Mouse (Mus musculus) intestine, postnatal 0 days (tissue): Measurements from ENCODE around the gene Zpbp2. TPM values are rescaled to one million over a fixed set of nuclear protein-coding genes. Genes with fewer than 3 reads are reported as not detected.
"Not testable (repeated sequence)": the region's sequence is repeated elsewhere in the genome, so short reads cannot be mapped to it uniquely, and the experiment has no call there.

Experiments used
- ATAC-seq: fragments of 200-750 bp; cut with Nextera tagmentation; 2 replicates; pipeline ENCODE4 v1.8.0; 2017; ENCODE audit warnings: mild to moderate bottlenecking, moderate TSS enrichment, moderate library complexity
- H3K27ac ChIP-seq: fragments of 300-500 bp; sonication (generic); 2 replicates; pipeline ENCODE4 v1.5.1; 2014; ENCODE audit warnings: mild to moderate bottlenecking, low read depth, low read length, moderate library complexity
- H3K27me3 ChIP-seq: fragments of 300-500 bp; sonication (generic); replicated peaks from 2 replicates; pipeline ENCODE4 v1.6.1; 2014; ENCODE audit warnings: low read length, mixed read lengths; ENCODE audit not compliant: control insufficient read depth, insufficient read depth
- H3K36me3 ChIP-seq: fragments of 300-500 bp; sonication (generic); 2 replicates; pipeline ENCODE4 v1.6.1; 2014; ENCODE audit warnings: mild to moderate bottlenecking, moderate library complexity; ENCODE audit not compliant: control insufficient read depth, insufficient read depth
- H3K4me1 ChIP-seq: fragments of 300-500 bp; sonication (generic); replicated peaks from 2 replicates; pipeline ENCODE4 v1.6.1; 2014; ENCODE audit warnings: antibody characterized with exemption, low read length, mixed read lengths; ENCODE audit not compliant: control insufficient read depth, insufficient read depth
- H3K4me2 ChIP-seq: fragments of 300-500 bp; sonication (generic); replicated peaks from 2 replicates; pipeline ENCODE4 v1.6.1; 2014; ENCODE audit warnings: low read depth, mild to moderate bottlenecking, moderate library complexity
- H3K4me3 ChIP-seq: fragments of 300-500 bp; sonication (generic); 2 replicates; pipeline ENCODE4 v1.5.1; 2014; ENCODE audit warnings: low read depth, low read length
- H3K9ac ChIP-seq: fragments of 300-500 bp; sonication (generic); 2 replicates; pipeline ENCODE4 v1.6.1; 2014; ENCODE audit warnings: mild to moderate bottlenecking, low read depth, low read length
- H3K9me3 ChIP-seq: fragments of 300-500 bp; sonication (generic); 2 replicates; pipeline ENCODE4 v1.6.1; 2016; ENCODE audit warnings: mixed run types; ENCODE audit not compliant: control insufficient read depth
- CTCF ChIP-seq: sonication (generic); IDR thresholded peaks from 2 replicates; pipeline ENCODE4 v1.5.1; 2016; ENCODE audit warnings: low read depth, mild to moderate bottlenecking, control low read depth, antibody characterized with exemption, moderate library complexity
- WGBS: fragments of 180-500 bp; shearing (Covaris S2); extraction: QIAGEN DNeasy Blood & Tissue Kit; methylation state at CpG from one replicate; pipeline ENCODE4 v1.1.7; 2014; 5-methylcytosine and 5-hydroxymethylcytosine counted together
- polyA plus RNA-seq: library from polyadenylated mRNA; unstranded; fragments of >200 nt; fragmentation: Nextera tagmentation; extraction: Ambion mirVana; gene quantifications from 2 replicates; pipeline ENCODE4 v1.2.1, GENCODE M21; 2015

Gene Zpbp2
- polyA plus RNA-seq, 1 experiment from 2014 or later = 3.2 TPM

- WGBS = 40% methylated on average over 18 of the region's 18 CpGs
- Histone ChIP-seq H3K4me2 (0 out of 2 replicates have a peak overlapping the region, but pooled peaks have one; percentile 9), H3K36me3 (no peaks in the 10 kb centered on the region), H3K4me3 (no peak overlapping the region), H3K9ac (no peak overlapping the region), H3K9me3 (no peaks in the 10 kb centered on the region), H3K27ac (no peak overlapping the region), H3K27me3 (peaks cover 11% of the 10 kb centered on the region; the same call in 1 of the 2 replicates), H3K4me1 (no peaks in the 10 kb centered on the region; the same call in 1 of the 2 replicates)
- no peak for ATAC-seq
- TF ChIP-seq CTCF = no peak
Observed at GRCm38 (mm10) chr11:98599291-98599690, 48.4 kb downstream of the Zpbp2 start.

GRCm38 (mm10) chr11:98602090-98602690 lies 51.3 kb downstream of the Zpbp2 start:
- Histone ChIP-seq H3K9me3 (no peaks in the 10 kb centered on the region), H3K36me3 (no peaks in the 10 kb centered on the region), H3K9ac (no peak overlapping the region), H3K4me1 (no peaks in the 10 kb centered on the region; the same call in 1 of the 2 replicates), H3K27ac (no peak overlapping the region), H3K4me3 (peak overlapping the region; percentile 29), H3K27me3 (peaks cover 11% of the 10 kb centered on the region; the same call in 1 of the 2 replicates), H3K4me2 (peak overlapping the region; percentile 70)
- WGBS = 3% methylated on average over 20 of the region's 20 CpGs
- peak; percentile 37 for ATAC-seq
- TF ChIP-seq CTCF = no peak

- no peak overlapping the region for H3K4me3 ChIP-seq
- no peak overlapping the region for H3K9ac ChIP-seq
- no peaks in the 10 kb centered on the region for H3K9me3 ChIP-seq
- H3K4me2 ChIP-seq = no peak overlapping the region
- ATAC-seq = no peak
- H3K27me3 ChIP-seq = 0 out of 2 replicates have a peak, but pooled peaks cover 6% of the 10 kb centered on the region
- no peaks in the 10 kb centered on the region; the same call in 1 of the 2 replicates for H3K4me1 ChIP-seq
- no peaks in the 10 kb centered on the region for H3K36me3 ChIP-seq
- peak; percentile 39; the same call in 1 of the 2 replicates for TF ChIP-seq CTCF
- no peak overlapping the region for H3K27ac ChIP-seq
- WGBS = 79% methylated on average over 2 of the region's 2 CpGs
Observed at GRCm38 (mm10) chr11:98603953-98604352, 53.1 kb downstream of the Zpbp2 start.

GRCm38 (mm10) chr11:98604911-98605310 lies 54.0 kb downstream of the Zpbp2 start:
- not testable (repeated sequence) for H3K36me3 ChIP-seq, H3K4me1 ChIP-seq, H3K9ac ChIP-seq, H3K4me3 ChIP-seq, H3K9me3 ChIP-seq, H3K4me2 ChIP-seq, ATAC-seq, H3K27me3 ChIP-seq, H3K27ac ChIP-seq
- WGBS = 58% methylated on average over 6 of the region's 6 CpGs

- Histone ChIP-seq H3K4me1 (no peaks in the 10 kb centered on the region; the same call in 1 of the 2 replicates), H3K4me2 (no peak overlapping the region), H3K4me3 (no peak overlapping the region), H3K9me3 (no peaks in the 10 kb centered on the region), H3K36me3 (no peaks in the 10 kb centered on the region), H3K27me3 (no peaks in the 10 kb centered on the region), H3K9ac (no peak overlapping the region), H3K27ac (no peak overlapping the region)
- TF ChIP-seq CTCF = peak; percentile 87
- no peak for ATAC-seq
- WGBS = 7% methylated on average over 3 of the region's 3 CpGs
Observed at GRCm38 (mm10) chr11:98606763-98607162, 55.9 kb downstream of the Zpbp2 start.

Other genes with a start within 250 kb of the Zpbp2 start
- 0.07 TPM in 1 of 2 replicates, not detected in the other for gene Neurod2, start 221.4 kb upstream of the Zpbp2 start, polyA plus RNA-seq
- gene Ppp1r1b, start 202.7 kb upstream of the Zpbp2 start, polyA plus RNA-seq = 99.5 and 102 TPM in 2 replicates
- 29.0 and 30.1 TPM in 2 replicates for gene Stard3, start 192.7 kb upstream of the Zpbp2 start, polyA plus RNA-seq
- gene Tcap, start 167.3 kb upstream of the Zpbp2 start, polyA plus RNA-seq = 0.44 and 0.69 TPM in 2 replicates
- gene Pnmt, start 164.6 kb upstream of the Zpbp2 start, polyA plus RNA-seq = not detected in 2 replicates
- gene Pgap3, start 150.6 kb upstream of the Zpbp2 start, polyA plus RNA-seq = 14.7 and 15.1 TPM in 2 replicates
- 19.4 and 20.7 TPM in 2 replicates for gene Erbb2, start 138.6 kb upstream of the Zpbp2 start, polyA plus RNA-seq
- 264 and 265 TPM in 2 replicates for gene Mien1, start 112.1 kb upstream of the Zpbp2 start, polyA plus RNA-seq
- gene Grb7, start 104.7 kb upstream of the Zpbp2 start, polyA plus RNA-seq = 50.2 and 50.7 TPM in 2 replicates
- gene Ikzf3, start 5.1 kb upstream of the Zpbp2 start, polyA plus RNA-seq = 0.20 and 0.24 TPM in 2 replicates
- gene Ormdl3, start 36.3 kb downstream of the Zpbp2 start, polyA plus RNA-seq = 139 and 150 TPM in 2 replicates
- not detected in 2 replicates for gene Lrrc3c, start 47.2 kb downstream of the Zpbp2 start, polyA plus RNA-seq
- 0.56 and 0.58 TPM in 2 replicates for gene Gm12355, start 74.6 kb downstream of the Zpbp2 start, polyA plus RNA-seq
- gene Gsdma3, start 75.3 kb downstream of the Zpbp2 start, polyA plus RNA-seq = not detected in 2 replicates
- gene Gsdma2, start 95.7 kb downstream of the Zpbp2 start, polyA plus RNA-seq = 0.14 and 0.16 TPM in 2 replicates
- gene Gsdma, start 113.3 kb downstream of the Zpbp2 start, polyA plus RNA-seq = 0.38 and 0.42 TPM in 2 replicates
- 95.5 and 96.2 TPM in 2 replicates for gene Psmd3, start 131.5 kb downstream of the Zpbp2 start, polyA plus RNA-seq
- 0.08 TPM in 1 of 2 replicates, not detected in the other for gene Csf3, start 150.2 kb downstream of the Zpbp2 start, polyA plus RNA-seq
- 14.7 and 18.5 TPM in 2 replicates for gene Med24, start 178.3 kb downstream of the Zpbp2 start, polyA plus RNA-seq
- 32.4 and 39.1 TPM in 2 replicates for gene Thra, start 189.5 kb downstream of the Zpbp2 start, polyA plus RNA-seq
- gene Nr1d1, start 224.2 kb downstream of the Zpbp2 start, polyA plus RNA-seq = 4.1 and 5.1 TPM in 2 replicates
- 12.6 and 15.1 TPM in 2 replicates for gene Msl1, start 244.4 kb downstream of the Zpbp2 start, polyA plus RNA-seq